Mouse (Mus musculus): ENCODE measurements around the gene Zbtb21. TPM values are rescaled to one million over a fixed set of nuclear protein-coding genes. Genes with fewer than 3 reads are reported as not detected.

Gene Zbtb21
- total RNA-seq, 2 experiments from 2014 or later, result 1.7 to 38.0 TPM

GRCm38 (mm10) chr16:97904035-97904434 lies 58.4 kb downstream of the Zbtb21 start:
- no peak for ATAC-seq (replicated peaks; ENCODE audit: low FRiP score, poor library complexity, severe bottlenecking)

- no peak for ATAC-seq (replicated peaks; ENCODE audit: low FRiP score, poor library complexity, severe bottlenecking)
Measured at GRCm38 (mm10) chr16:97897346-97898024, 64.9 kb downstream of the Zbtb21 start.

Other genes with a start within 250 kb of the Zbtb21 start
- not detected in 2 replicates for gene Ripk4, start 198.8 kb downstream of the Zbtb21 start, total RNA-seq (2015; ENCODE audit: low replicate concordance)
- gene Ripk4, start 198.8 kb downstream of the Zbtb21 start, total RNA-seq (2017; ENCODE audit: low replicate concordance), result not detected in 2 replicates
- gene Prdm15, start 110.8 kb downstream of the Zbtb21 start, total RNA-seq (2015; ENCODE audit: low replicate concordance), result 1.8 and 2.9 TPM in 2 replicates
- gene Prdm15, start 110.8 kb downstream of the Zbtb21 start, total RNA-seq (2017; ENCODE audit: low replicate concordance), result 0.90 and 2.5 TPM in 2 replicates
- gene C2cd2, start within 50 bp of the Zbtb21 start, total RNA-seq (2015; ENCODE audit: low replicate concordance), result 10.8 and 13.0 TPM in 2 replicates
- 19.0 and 26.6 TPM in 2 replicates for gene C2cd2, start within 50 bp of the Zbtb21 start, total RNA-seq (2017; ENCODE audit: low replicate concordance)
- gene B230307C23Rik, start 34.7 kb upstream of the Zbtb21 start, total RNA-seq (2015; ENCODE audit: low replicate concordance), result 9.0 and 14.3 TPM in 2 replicates
- 19.8 and 25.7 TPM in 2 replicates for gene B230307C23Rik, start 34.7 kb upstream of the Zbtb21 start, total RNA-seq (2017; ENCODE audit: low replicate concordance)
- 21.3 and 33.1 TPM in 2 replicates for gene A630089N07Rik, start 119.8 kb upstream of the Zbtb21 start, total RNA-seq (2015; ENCODE audit: low replicate concordance)
- 18.4 and 38.1 TPM in 2 replicates for gene A630089N07Rik, start 119.8 kb upstream of the Zbtb21 start, total RNA-seq (2017; ENCODE audit: low replicate concordance)

All from erythroid progenitor cell, adult 5-6 weeks (primary cell).